Mouse (Mus musculus) neural tube, embryonic 12.5 days (tissue): ENCODE measurements at regions not wholly inside any gene's neighbourhood (a gene's known extent, or its start where the extent isn't known, plus 50 kb on each side); places are given as distances from the start of the nearest gene placed in this dataset.

Source experiments
- ATAC-seq: fragments of 200-750 bp; cut with Nextera tagmentation; 2 replicates; pipeline ENCODE4 v1.8.0; 2017; ENCODE audit warnings: low read depth, mild to moderate bottlenecking, moderate TSS enrichment, moderate library complexity; ENCODE audit not compliant: low FRiP score
- H3K27ac ChIP-seq: fragments of 300-500 bp; sonication (generic); 2 replicates; pipeline ENCODE4 v1.5.1; 2016
- H3K27me3 ChIP-seq: fragments of 300-500 bp; sonication (generic); replicated peaks from 2 replicates; pipeline ENCODE4 v1.6.1; 2016; ENCODE audit warnings: mild to moderate bottlenecking
- H3K36me3 ChIP-seq: fragments of 300-500 bp; sonication (generic); 2 replicates; pipeline ENCODE4 v1.6.1; 2016; ENCODE audit warnings: mild to moderate bottlenecking
- H3K4me1 ChIP-seq: fragments of 300-500 bp; sonication (generic); 2 replicates; pipeline ENCODE4 v1.6.1; 2016
- H3K4me2 ChIP-seq: fragments of 300-500 bp; sonication (generic); replicated peaks from 2 replicates; pipeline ENCODE4 v1.6.1; 2016; ENCODE audit warnings: mild to moderate bottlenecking
- H3K4me3 ChIP-seq: fragments of 300-500 bp; sonication (generic); 2 replicates; pipeline ENCODE4 v1.5.1; 2016
- H3K9ac ChIP-seq: fragments of 300-500 bp; sonication (generic); 2 replicates; pipeline ENCODE4 v1.6.1; 2016; ENCODE audit warnings: mild to moderate bottlenecking
- H3K9me3 ChIP-seq: fragments of 300-500 bp; sonication (generic); 2 replicates; pipeline ENCODE4 v1.6.1; 2016; ENCODE audit warnings: mild to moderate bottlenecking
- WGBS: fragments of 180-500 bp; shearing (Covaris S2); methylation state at CpG from one replicate; pipeline ENCODE4 v1.1.7; 2016; 5-methylcytosine and 5-hydroxymethylcytosine counted together

DNA sequence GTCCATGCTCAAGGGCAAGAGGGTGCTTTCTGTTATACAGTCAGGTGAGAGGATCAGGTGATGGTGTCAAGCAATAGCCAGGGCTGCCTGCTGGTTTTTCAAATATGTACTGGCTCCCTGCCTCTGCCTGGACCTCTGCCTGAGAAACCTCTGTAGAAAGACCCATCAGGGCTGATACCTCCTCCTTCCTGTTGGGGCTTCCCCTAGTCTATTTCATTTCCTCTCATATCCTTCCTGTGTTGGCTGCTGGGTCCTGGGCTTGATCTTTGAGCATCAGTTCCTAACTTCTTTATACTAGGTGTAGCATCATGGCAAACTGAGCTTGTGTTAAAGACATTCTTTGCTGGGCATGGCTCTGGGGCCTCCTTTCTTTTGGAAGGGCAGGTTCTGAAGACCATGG, 89.5 kb downstream of the Tmem38b start:
- H3K9me3 ChIP-seq, result no peaks in the 10 kb centered on the region
- no peak overlapping the region for H3K27ac ChIP-seq
- no peaks in the 10 kb centered on the region for H3K4me1 ChIP-seq
- H3K4me3 ChIP-seq, result no peak overlapping the region
- no peaks in the 10 kb centered on the region for H3K36me3 ChIP-seq
- H3K4me2 ChIP-seq, result no peak overlapping the region
- H3K27me3 ChIP-seq, result no peaks in the 10 kb centered on the region
- ATAC-seq, result no peak
- H3K9ac ChIP-seq, result no peak overlapping the region

- ATAC-seq, result no peak
- Histone ChIP-seq H3K4me1 (no peaks in the 10 kb centered on the region), H3K9me3 (no peaks in the 10 kb centered on the region), H3K36me3 (no peaks in the 10 kb centered on the region), H3K27ac (no peak overlapping the region), H3K4me2 (no peak overlapping the region), H3K27me3 (no peaks in the 10 kb centered on the region), H3K4me3 (no peak overlapping the region), H3K9ac (no peak overlapping the region)
These were observed 93.3 kb downstream of the Tmem38b start for GRCm38 (mm10) chr4:53919188-53919587.

DNA sequence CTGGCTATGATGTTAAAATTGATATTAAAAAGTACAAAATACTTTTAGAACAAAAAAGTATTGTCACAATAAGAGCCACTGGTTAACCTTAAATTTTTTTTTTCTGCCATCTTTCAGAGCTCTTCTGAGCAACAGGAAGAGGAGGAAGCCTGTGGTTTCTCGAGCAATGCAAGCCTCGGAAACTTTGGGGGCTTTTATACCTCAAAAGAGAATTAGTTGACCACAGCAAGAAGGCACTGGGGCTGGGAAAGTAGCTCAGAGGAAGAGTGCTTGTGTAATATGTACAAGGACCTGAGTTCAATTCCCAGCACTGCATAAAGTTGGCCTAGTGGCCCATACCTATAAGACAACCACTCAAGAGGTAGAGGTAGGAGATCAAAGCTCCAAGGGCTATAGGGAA, 94.7 kb downstream of the Tmem38b start:
- H3K27ac ChIP-seq, result no peak overlapping the region
- no peak overlapping the region for H3K4me3 ChIP-seq
- 86% methylated on average over 2 of the region's 2 CpGs for WGBS
- no peaks in the 10 kb centered on the region for H3K4me1 ChIP-seq
- H3K36me3 ChIP-seq, result no peaks in the 10 kb centered on the region
- H3K4me2 ChIP-seq, result no peak overlapping the region
- no peaks in the 10 kb centered on the region for H3K9me3 ChIP-seq
- ATAC-seq, result no peak
- H3K9ac ChIP-seq, result no peak overlapping the region
- no peaks in the 10 kb centered on the region for H3K27me3 ChIP-seq

DNA sequence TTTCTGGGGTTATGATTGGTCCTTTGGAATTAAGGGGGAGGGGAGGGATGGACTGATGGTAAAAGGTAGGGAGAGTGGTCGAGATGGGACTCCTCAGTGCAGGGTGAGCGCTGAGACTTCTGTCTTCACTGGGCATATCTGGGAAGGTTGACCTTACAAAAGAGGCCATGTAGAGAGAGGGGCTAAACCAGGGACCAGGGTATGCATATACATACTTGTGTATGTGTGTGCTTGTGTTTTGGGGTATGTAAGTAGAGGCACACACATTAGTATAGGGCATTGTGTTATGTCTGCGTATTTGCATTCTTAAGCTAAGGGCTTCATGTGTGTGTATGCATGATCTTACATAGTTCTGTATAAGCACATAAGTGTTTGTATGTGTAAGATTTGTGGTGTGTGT, 105.2 kb downstream of the Tmem38b start:
- 85% methylated on average over 3 of the region's 3 CpGs for WGBS
- peak; percentile 63 for ATAC-seq
- no peak overlapping the region for H3K9ac ChIP-seq

GRCm38 (mm10) chr4:53931499-53931898, 105.7 kb downstream of the Tmem38b start:
- H3K36me3 ChIP-seq, result no peaks in the 10 kb centered on the region
- no peak overlapping the region for H3K9ac ChIP-seq
- H3K4me3 ChIP-seq, result no peak overlapping the region
- H3K9me3 ChIP-seq, result no peaks in the 10 kb centered on the region
- peaks cover 5% of the 10 kb centered on the region for H3K4me1 ChIP-seq
- 18% methylated on average over 10 of the region's 10 CpGs for WGBS
- H3K4me2 ChIP-seq, result peak overlapping the region; percentile 40
- peak; percentile 85 for ATAC-seq
- no peak overlapping the region for H3K27ac ChIP-seq
- H3K27me3 ChIP-seq, result no peaks in the 10 kb centered on the region

More for the DNA sequence above, 105.2 kb downstream of the Tmem38b start:
- Histone ChIP-seq H3K4me1 (peaks cover 5% of the 10 kb centered on the region), H3K27ac (no peak overlapping the region), H3K36me3 (no peaks in the 10 kb centered on the region), H3K9me3 (no peaks in the 10 kb centered on the region), H3K27me3 (no peaks in the 10 kb centered on the region), H3K4me3 (no peak overlapping the region), H3K4me2 (no peak overlapping the region)

- Histone ChIP-seq H3K4me3 (no peak overlapping the region), H3K27me3 (no peaks in the 10 kb centered on the region), H3K4me2 (no peak overlapping the region), H3K9me3 (no peaks in the 10 kb centered on the region), H3K27ac (no peak overlapping the region), H3K9ac (no peak overlapping the region), H3K36me3 (no peaks in the 10 kb centered on the region), H3K4me1 (peaks cover 5% of the 10 kb centered on the region)
- 76% methylated on average over 5 of the region's 5 CpGs for WGBS
- no peak for ATAC-seq
These were observed 109.5 kb downstream of the Tmem38b start for GRCm38 (mm10) chr4:53935306-53935705.

DNA sequence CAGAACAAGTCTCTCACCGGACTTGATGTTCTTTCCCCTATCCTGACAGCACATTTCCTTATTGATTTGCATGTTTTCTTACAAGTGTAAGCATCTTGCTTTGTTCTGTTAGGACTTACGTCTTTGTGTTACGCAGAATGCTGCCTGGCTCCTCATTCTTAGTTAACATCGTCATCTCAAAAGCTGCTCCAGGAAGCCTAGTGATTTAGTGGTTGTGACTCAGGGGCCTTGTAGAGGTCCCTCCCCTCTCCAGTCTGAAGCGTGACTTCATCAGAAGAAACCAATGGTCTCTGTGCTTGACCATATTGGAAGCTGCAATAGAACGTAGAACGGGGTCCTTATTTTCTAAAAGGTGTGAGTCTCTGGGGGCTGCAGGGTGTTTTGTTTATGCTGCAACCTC, 122.9 kb downstream of the Tmem38b start:
- no peak overlapping the region for H3K27ac ChIP-seq
- H3K4me3 ChIP-seq, result no peak overlapping the region
- H3K27me3 ChIP-seq, result no peaks in the 10 kb centered on the region
- no peaks in the 10 kb centered on the region for H3K9me3 ChIP-seq
- no peak overlapping the region for H3K9ac ChIP-seq
- no peak for ATAC-seq
- no peak overlapping the region for H3K4me2 ChIP-seq
- 0 out of 2 replicates have a peak, but pooled peaks cover 8% of the 10 kb centered on the region for H3K4me1 ChIP-seq
- H3K36me3 ChIP-seq, result no peaks in the 10 kb centered on the region
- 90% methylated on average over 7 of the region's 7 CpGs for WGBS

DNA sequence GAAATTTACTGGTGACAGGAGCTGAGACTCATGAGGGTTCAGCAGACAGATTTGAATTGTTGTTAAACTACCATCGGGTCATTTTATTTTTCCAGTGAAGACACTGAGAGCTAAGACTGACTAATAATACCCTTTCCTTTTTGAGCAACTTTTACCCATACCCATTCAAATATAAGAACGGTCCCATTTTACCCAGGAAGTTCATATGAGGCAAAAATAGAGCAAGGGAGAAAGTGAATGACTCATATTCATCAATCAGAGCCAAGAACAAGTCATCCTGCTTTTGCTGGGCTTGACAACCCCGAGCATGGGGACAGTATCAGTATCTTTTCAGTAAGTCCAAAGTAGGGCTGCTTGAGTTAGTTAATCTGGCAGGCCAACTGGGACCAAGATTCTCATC, 123.3 kb downstream of the Tmem38b start:
- H3K9me3 ChIP-seq, result no peaks in the 10 kb centered on the region
- WGBS, result 92% methylated on average over 3 of the region's 3 CpGs
- H3K27ac ChIP-seq, result no peak overlapping the region
- H3K4me3 ChIP-seq, result no peak overlapping the region
- no peak for ATAC-seq
- H3K27me3 ChIP-seq, result no peaks in the 10 kb centered on the region
- no peaks in the 10 kb centered on the region for H3K36me3 ChIP-seq
- H3K9ac ChIP-seq, result no peak overlapping the region
- no peak overlapping the region for H3K4me2 ChIP-seq
- 0 out of 2 replicates have a peak, but pooled peaks cover 8% of the 10 kb centered on the region for H3K4me1 ChIP-seq

DNA sequence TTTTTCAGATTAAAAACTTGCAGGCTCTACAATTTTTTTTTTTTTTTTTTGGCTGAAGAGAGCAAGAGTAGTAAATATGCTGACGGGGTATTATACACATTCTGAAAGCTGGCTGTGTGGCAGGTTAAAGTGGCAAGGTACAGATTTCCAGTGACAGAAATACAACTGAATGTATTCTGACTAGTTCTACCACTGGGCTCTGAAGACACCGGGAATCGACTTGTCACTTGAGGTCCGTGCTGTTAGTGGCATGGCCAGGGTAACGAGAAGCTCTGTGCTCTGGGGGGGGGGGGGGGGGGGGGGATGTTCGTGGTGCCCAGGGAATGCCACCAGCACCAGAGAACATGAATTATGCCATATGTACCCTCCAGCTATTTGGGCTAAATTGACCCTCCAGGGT, 124.7 kb downstream of the Tmem38b start:
- no peak for ATAC-seq
- no peaks in the 10 kb centered on the region for H3K27me3 ChIP-seq
- H3K36me3 ChIP-seq, result no peaks in the 10 kb centered on the region
- no peak overlapping the region for H3K9ac ChIP-seq
- WGBS, result 65% methylated on average over 6 of the region's 6 CpGs
- H3K4me2 ChIP-seq, result no peak overlapping the region
- H3K27ac ChIP-seq, result no peak overlapping the region
- 0 out of 2 replicates have a peak, but pooled peaks cover 8% of the 10 kb centered on the region for H3K4me1 ChIP-seq
- no peaks in the 10 kb centered on the region for H3K9me3 ChIP-seq
- H3K4me3 ChIP-seq, result no peak overlapping the region

DNA sequence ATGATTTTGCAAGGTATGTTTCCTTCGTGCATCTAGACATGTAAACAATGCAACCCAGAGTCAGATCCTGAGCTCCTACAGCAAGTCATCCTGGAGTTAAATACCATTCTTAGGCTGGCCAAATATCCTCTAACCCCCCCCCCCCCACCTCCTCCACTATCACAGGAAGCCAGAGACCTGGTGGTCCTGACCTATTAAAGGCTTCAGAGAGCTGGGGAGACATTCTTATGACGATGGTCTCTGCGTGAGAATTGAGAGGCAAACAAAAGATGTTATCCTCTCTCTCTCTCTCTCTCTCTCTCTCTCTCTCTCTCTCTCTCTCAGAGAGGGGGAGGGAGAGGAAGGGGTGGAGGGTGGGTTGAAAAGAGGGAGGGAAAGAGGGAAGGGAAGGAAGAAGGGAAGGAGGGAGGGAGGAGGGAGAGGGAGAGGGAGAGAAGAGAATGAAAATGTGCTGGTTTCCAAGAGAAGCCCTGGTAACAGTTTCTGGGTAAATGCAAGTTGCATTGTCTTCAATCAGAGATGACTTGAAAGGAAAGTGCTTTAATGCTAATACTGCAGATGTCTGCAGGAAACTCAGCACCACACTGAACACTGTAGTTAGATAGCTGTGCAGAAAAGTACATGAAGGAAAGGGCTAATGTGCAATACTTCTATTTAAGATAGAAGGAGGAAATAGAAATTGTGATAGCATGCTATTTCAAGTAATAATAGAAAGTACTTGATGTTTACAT, 125.3 kb downstream of the Tmem38b start:
- WGBS, result 31% methylated on average over 3 of the region's 3 CpGs
- no peaks in the 10 kb centered on the region for H3K36me3 ChIP-seq
- no peak for ATAC-seq
- H3K4me3 ChIP-seq, result no peak overlapping the region
- H3K9me3 ChIP-seq, result no peaks in the 10 kb centered on the region
- 0 out of 2 replicates have a peak, but pooled peaks cover 8% of the 10 kb centered on the region for H3K4me1 ChIP-seq
- H3K27ac ChIP-seq, result no peak overlapping the region
- H3K27me3 ChIP-seq, result no peaks in the 10 kb centered on the region
- no peak overlapping the region for H3K9ac ChIP-seq
- H3K4me2 ChIP-seq, result no peak overlapping the region

GRCm38 (mm10) chr4:53951734-53952109, 125.9 kb downstream of the Tmem38b start:
- Histone ChIP-seq H3K36me3 (no peaks in the 10 kb centered on the region), H3K4me1 (0 out of 2 replicates have a peak, but pooled peaks cover 8% of the 10 kb centered on the region), H3K27me3 (no peaks in the 10 kb centered on the region), H3K4me3 (no peak overlapping the region), H3K9me3 (no peaks in the 10 kb centered on the region), H3K4me2 (no peak overlapping the region), H3K9ac (no peak overlapping the region), H3K27ac (no peak overlapping the region)
- WGBS, result 67% methylated on average over 5 of the region's 5 CpGs
- no peak for ATAC-seq

DNA sequence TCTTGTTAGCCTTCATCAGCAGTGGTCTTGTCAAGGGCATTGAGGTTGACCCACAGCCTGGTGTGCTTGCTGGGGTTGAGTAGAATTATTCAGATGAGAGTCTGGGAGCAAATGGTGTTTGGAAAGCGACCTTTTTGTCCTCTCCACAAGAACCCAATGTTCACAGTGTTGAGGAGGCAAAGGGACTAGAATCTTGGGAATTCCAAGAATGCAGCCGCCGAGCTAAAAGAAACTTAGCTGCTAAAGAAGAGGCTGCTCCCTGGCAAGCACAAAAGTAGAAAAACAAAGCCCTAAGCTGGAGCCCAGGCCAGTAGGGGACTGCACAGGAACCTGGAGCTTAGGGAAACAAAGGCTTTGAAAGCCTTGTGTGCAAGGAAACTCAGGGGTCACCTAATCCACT, 126.4 kb downstream of the Tmem38b start:
- no peak overlapping the region for H3K27ac ChIP-seq
- WGBS, result 6% methylated on average over 3 of the region's 3 CpGs

GRCm38 (mm10) chr4:53962458-53962857, 136.6 kb downstream of the Tmem38b start:
- peaks cover 5% of the 10 kb centered on the region for H3K9me3 ChIP-seq
- H3K4me2 ChIP-seq, result no peak overlapping the region
- no peak overlapping the region for H3K9ac ChIP-seq
- no peak overlapping the region for H3K27ac ChIP-seq
- no peak overlapping the region for H3K4me3 ChIP-seq
- H3K36me3 ChIP-seq, result no peaks in the 10 kb centered on the region
- no peaks in the 10 kb centered on the region for H3K27me3 ChIP-seq
- ATAC-seq, result no peak
- WGBS, result 75% methylated on average over 3 of the region's 3 CpGs
- no peaks in the 10 kb centered on the region for H3K4me1 ChIP-seq

More for the DNA sequence above, 126.4 kb downstream of the Tmem38b start:
- Histone ChIP-seq H3K4me1 (0 out of 2 replicates have a peak, but pooled peaks cover 8% of the 10 kb centered on the region), H3K9me3 (no peaks in the 10 kb centered on the region), H3K36me3 (no peaks in the 10 kb centered on the region), H3K4me2 (no peak overlapping the region), H3K9ac (no peak overlapping the region), H3K27me3 (no peaks in the 10 kb centered on the region), H3K4me3 (no peak overlapping the region)
- no peak for ATAC-seq
